Mouse (Mus musculus) C2C12 (cell line): ENCODE measurements around the gene Pgrmc2.

Experiments
- CTCF ChIP-seq: IDR thresholded peaks from one replicate; pipeline ENCODE4 v1.5.1; 2011; ENCODE audit not compliant: control insufficient read depth, insufficient read depth, insufficient read length
- MYOD1 ChIP-seq: IDR thresholded peaks from one replicate; pipeline ENCODE4 v1.6.1; 2011; ENCODE audit warnings: low read depth; ENCODE audit not compliant: control insufficient read depth, insufficient read length

DNA sequence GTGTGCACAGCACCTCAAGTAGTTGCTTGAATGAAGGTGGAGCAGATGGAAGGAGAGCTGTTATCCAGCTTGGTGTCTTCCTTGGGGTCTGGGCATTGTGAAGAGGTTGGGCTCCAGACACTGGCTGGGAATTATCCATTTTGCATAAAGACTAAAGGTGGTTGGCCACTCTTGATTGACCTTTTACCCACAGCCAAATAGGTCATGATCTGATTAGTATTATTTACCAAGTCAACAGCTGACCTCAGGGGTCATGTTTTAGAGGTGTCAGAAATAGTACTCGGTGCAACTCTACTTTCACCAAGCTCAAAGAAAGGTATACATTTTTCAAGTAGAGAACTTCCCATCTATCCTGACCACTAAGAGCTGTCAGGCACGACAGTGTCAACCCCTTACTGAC is 17.5 kb downstream of the Pgrmc2 start:
- TF ChIP-seq CTCF (no peak), MYOD1 (no peak)
